Mouse (Mus musculus) urinary bladder, postnatal 14 days (tissue): ENCODE data around the gene Zcchc2.
A peak's percentile ranks its signal among the peaks of the same experiment; 100 is the strongest.

ENCODE experiments used
- DNase-seq: peaks from one replicate; pipeline ENCODE4 v3.0.0; 2021; ENCODE audit warnings: low spot score

The Zcchc2 gene

GRCm38 (mm10) chr1:106036861-106037599 lies 46.8 kb downstream of the Zcchc2 start:
- DNase-seq, result peak; percentile 73

DNA sequence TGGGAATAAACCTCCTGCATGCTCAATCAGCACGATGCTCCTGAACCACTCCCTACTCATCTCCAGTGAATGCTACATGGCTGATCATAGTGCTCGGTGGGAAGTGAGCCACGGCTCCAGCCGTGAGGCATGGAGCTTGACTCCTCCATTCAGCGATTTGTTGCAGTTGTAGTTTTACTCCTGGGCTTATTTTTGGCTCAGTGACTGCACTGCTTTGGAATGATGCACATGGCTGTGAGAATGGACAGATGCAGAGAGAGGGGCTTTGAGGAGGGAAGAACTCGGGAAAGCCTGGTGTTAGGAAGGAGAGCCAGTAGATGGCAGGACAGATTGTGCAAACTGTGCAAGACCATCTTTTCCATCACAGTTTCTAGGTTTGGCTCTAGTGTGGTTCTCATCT lies 49.1 kb downstream of the Zcchc2 start:
- no peak for DNase-seq

DNA sequence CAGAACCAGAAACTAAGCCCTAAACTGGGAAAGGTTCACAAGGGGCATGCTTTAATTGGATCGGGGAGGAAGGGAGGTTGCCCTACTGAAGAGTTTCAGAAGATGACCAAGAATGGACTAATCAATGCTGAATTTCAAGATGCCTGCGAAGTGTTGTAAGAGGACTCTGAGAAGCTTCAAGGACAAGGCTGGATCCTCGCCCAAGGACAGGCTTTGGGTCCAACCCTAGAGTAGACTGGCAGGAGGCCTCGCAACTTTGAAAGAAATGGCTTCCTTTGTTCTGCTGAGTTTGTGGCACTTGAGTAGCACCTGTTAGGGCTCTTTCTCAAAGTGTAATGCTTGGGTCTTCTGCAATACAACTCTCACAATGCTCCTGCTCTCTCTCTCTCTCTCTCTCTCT lies 50.1 kb downstream of the Zcchc2 start:
- no peak for DNase-seq

DNA sequence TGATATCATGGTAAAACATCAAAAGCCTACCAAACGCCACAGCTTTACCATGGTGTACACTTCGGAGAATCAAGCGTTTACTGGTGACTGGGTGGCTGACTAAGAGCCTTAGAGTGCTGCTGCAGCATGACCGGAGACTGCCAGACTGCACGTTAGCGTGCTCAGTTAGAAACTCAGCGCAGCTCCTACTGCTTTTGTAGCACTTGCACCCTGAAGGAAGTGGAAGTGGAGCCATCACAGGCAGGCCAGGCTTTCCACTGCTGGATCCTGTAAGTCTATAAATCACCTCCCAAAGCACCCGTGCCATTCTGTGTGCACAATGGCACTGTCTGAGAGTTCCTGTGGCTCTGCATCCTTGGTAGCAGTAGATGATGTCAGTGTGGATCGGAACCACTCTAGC lies 52.0 kb downstream of the Zcchc2 start:
- no peak for DNase-seq

- peak; percentile 14 for DNase-seq
Measured at GRCm38 (mm10) chr1:106043053-106043820, 53.0 kb downstream of the Zcchc2 start.

DNA sequence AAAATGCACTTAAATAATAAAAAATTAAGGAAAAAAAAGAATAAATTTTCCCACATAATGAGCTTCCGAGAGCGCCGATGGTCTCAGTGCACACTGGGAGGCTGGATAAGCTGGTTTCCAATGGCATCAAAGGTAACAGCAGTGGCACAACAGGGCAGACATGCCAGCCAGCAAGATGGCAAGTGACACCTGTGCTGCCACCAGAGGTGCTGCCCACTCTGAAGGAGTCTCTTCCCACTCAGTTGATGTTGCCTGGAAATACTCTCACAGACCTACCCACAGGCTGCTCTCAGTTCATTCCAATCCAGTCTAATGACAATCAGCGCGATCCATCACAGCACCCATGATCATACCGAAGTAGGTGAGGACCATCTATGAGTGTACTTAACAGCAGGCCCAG lies 58.8 kb downstream of the Zcchc2 start:
- DNase-seq, result no peak

- DNase-seq, result no peak
Measured at GRCm38 (mm10) chr1:106054978-106055377, 64.8 kb downstream of the Zcchc2 start.

DNA sequence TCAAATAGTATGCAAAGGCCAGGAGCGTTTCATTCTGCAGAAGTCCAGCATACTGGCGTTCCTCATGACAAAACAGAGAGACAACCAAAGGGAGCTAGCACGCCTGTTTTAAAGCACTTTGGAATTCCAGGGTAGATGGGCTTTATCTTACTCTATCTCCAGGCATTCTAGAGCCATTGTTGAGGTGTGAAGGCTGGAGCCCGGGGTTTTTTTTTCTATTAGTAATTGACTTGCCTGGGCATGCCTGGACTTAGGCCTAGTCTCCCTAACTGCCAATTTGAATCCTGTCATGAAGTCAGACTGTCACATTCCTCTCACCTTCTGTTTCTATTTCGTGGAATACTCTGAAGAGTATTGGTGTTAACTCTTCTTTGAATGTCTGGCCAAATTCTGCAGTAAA lies 68.1 kb downstream of the Zcchc2 start:
- no peak for DNase-seq

DNA sequence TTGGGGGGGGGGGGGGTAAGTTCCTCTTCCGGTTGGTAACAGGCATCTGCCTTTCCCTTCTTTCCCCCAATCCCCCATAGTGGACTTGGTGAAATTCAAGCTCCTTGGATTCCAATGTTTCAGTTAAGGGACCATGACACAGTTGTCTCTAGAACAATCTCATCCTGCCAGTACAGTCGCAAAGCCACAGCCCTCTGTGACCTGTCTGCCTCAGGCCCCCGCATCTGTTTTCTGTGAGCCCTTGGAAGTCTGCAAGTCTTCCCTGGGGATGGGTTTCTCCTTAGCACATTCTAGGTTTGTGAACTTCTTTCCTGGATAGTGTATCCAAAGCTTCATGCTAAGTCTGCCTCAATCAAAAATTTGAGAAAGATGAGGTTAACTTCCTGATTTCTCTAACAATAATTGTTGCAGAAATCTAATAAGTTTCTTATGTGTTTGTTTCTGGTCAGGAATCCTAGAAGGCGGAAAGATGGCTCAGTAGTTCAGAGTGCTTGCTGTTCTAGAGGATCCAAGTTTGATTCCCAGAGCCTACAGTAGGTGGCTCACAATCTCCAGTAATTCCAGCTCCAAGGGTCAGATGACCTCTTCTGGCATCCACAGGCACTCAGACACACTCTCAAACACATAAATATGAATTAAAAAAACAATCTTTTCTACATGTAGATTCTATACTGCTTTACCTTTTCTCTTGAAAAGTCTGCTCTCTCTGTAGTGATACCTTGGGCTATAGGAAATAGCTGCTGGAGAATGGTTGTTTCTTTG lies 69.5 kb downstream of the Zcchc2 start:
- no peak for DNase-seq

- no peak for DNase-seq
Measured at GRCm38 (mm10) chr1:106061185-106061910, 71.1 kb downstream of the Zcchc2 start.

GRCm38 (mm10) chr1:106062891-106063590 lies 72.8 kb downstream of the Zcchc2 start:
- DNase-seq, result no peak

GRCm38 (mm10) chr1:106063591-106064170 lies 73.5 kb downstream of the Zcchc2 start:
- DNase-seq, result no peak

GRCm38 (mm10) chr1:106064291-106064690 lies 74.1 kb downstream of the Zcchc2 start:
- no peak for DNase-seq

GRCm38 (mm10) chr1:106064711-106065110 lies 74.5 kb downstream of the Zcchc2 start:
- DNase-seq, result no peak

GRCm38 (mm10) chr1:106065679-106066078 lies 75.5 kb downstream of the Zcchc2 start:
- DNase-seq, result no peak

DNA sequence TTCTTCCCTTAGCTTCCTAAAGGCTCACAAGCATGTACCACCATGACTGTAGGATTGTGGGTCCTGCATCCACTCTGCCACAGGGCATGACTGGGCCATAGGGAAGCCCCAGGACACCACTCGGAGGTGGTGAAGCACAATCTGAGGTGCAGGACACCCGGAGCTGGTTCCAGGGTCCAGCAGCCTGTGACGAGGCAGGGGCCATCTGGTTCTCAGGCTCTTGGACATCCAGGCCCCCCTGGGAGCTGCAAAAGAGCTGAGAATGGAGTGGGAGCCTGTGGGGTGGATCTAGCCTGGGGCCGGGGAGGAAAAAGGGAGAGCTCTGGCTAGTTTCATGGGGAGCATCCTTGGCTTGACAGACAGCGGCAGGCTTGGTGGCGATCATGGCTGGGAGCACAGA lies 77.1 kb downstream of the Zcchc2 start:
- no peak for DNase-seq

DNA sequence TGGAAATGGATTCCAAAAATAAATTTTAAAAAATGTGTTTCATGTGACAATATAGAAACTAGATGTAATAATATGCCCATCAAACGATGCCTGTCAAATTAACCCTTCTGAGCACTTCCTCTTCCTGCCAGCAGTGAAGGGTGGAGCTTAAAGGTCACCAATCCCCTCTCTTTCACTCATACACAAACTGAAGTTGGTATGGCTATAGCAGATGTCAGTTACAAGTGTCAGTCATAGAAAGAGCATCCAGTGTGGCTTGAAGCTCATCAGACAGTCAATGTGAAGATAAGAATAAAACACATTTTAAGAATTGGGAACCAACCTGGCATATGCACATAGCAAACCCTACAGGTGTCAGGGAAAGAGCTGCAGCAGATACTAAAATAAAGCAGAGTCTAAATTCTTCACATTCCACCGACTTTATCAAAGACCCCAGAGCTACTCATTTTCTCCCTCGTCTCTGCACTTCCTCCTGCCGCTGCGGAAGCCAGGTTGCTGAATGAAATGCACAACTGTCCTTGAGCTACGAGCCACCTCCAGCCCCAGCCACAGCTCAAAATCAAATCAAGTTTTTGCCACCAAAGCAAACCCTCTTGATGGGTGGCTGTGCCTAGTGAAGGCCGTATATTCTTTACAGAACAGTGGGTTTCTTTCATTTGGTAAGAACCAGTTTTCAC lies 79.8 kb downstream of the Zcchc2 start:
- no peak for DNase-seq

DNA sequence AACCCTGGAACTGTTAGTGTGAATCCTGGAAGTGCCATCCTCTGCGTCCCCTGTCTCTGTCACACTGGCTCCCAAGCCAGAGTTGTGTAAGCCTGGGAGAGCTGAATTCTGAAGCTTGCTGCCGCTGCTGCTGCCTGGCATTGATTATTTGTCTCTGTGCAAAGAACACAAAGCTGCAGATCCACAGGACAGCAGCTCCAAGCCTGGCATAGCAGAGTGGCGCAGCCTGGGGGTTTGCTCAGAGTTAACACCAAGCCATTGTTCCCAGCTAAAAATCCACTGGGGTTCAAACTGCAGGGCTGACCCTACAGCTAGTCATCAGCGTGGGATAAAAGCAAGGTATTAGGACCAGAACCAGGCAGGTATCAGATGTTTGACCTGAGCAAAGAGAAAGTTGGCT lies 80.6 kb downstream of the Zcchc2 start:
- DNase-seq, result no peak

GRCm38 (mm10) chr1:106071237-106072070 lies 81.2 kb downstream of the Zcchc2 start:
- DNase-seq, result peak; percentile 76

DNA sequence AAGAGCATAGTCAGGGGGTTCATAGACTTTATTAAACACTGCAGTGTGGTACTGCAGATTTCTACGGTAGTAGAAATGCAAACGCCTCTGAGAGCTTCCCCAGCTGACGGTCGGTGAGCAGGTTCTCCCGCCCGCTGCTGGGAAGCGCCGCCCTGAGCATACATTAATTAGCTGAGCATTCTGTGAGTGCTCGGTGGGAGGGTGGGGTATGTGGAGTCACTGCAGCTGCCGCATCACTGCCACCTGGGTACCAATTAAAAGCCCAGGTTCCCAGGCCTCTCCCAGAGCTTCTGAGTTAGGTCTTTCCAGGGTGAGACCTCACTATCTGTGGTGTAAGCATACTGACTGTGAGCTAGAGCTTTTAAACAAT lies 81.8 kb downstream of the Zcchc2 start:
- no peak for DNase-seq
